ENCODE assay signal across 24 mouse cellular contexts in the genomic region with DNA sequence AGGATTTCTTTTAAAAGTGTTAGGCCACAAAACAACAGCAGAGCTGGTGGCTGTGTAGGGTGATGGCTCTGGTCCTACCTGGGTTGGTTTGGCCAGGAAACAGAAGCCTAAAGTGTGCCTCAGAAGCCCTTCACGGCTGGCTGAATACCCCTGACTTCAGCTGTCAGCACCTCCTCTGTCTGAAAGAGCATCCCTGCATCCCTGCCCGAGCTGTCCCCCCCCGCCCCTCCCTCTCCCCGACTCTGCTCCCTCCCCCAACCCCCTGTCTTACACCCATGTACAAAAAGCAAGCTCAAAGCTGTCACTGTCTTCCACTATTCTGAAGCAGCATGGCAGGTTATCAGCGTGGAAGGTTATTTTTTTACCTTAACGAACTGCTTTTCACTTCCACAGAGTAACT.
DNase-seq lines count a peak whose midpoint lies in the region; ATAC-seq lines count a peak whose summit lies in the region.
"Had no signal": no experiment of that assay in that cellular context is flagged by ENCODE, and none has a peak within 500 bp of the region (broad histone marks: within the 10 kb centered on the region; RNA-seq: fewer than 3 reads in every experiment).

No protein-coding gene starts in this region.

- WGBS in forebrain, embryonic 10.5 days, result 40% methylated on average over 6 of the region's 6 CpGs
- 18% methylated on average over 6 of the region's 6 CpGs for WGBS in forebrain, embryonic 14.5 days
- WGBS in intestine, embryonic 16.5 days, result 42% methylated on average over 6 of the region's 6 CpGs

- DNase-seq in forebrain, embryonic 10.5 days (ENCODE audit: extremely low spot score, low spot score), result no peak
- DNase-seq in forebrain, embryonic 14.5 days (ENCODE audit: low spot score), result no peak
- peak; percentile 8 for DNase-seq in left cerebral cortex, postnatal 4 days
- no peak for DNase-seq in left cerebral cortex, postnatal 14 days (ENCODE audit: low spot score in 2 of 2)
- peak; percentile 18 for DNase-seq in retina, postnatal 1 day
- DNase-seq in retina, embryonic 14.5 days (ENCODE audit: low spot score), result no peak
- DNase-seq: adrenal gland, postnatal 25 days; cerebellum, adult 11 months; cerebellum, adult 9-11 months; gastrocnemius, postnatal 10 days; kidney, adult 8-10 months; kidney, postnatal 10 days; liver, postnatal 0 days; lung, postnatal 14 days; right cerebral cortex, postnatal 4 days; thymus, postnatal 14 days had no signal

- no peak overlapping the region for H3K9ac ChIP-seq in forebrain, embryonic 14.5 days (ENCODE audit: low read length)
- H3K9ac ChIP-seq in intestine, embryonic 16.5 days (ENCODE audit: low read depth, low read length), result no peak overlapping the region
- H3K9ac ChIP-seq: embryonic facial prominence, embryonic 15.5 days; limb, embryonic 12.5 days; liver, postnatal 0 days had no signal

- no peaks in the 10 kb centered on the region for H3K9me3 ChIP-seq in forebrain, embryonic 10.5 days
- H3K9me3 ChIP-seq in forebrain, embryonic 14.5 days (replicated peaks; ENCODE audit: control insufficient read depth, low read length), result no peaks in the 10 kb centered on the region
- no peaks in the 10 kb centered on the region for H3K9me3 ChIP-seq in intestine, embryonic 16.5 days (ENCODE audit: control insufficient read depth, low read length)
- H3K9me3 ChIP-seq: embryonic facial prominence, embryonic 15.5 days; limb, embryonic 12.5 days had no signal

- no peaks in the 10 kb centered on the region for H3K27me3 ChIP-seq in forebrain, embryonic 10.5 days (ENCODE audit: poor library complexity, severe bottlenecking)
- H3K27me3 ChIP-seq in forebrain, embryonic 14.5 days (replicated peaks; ENCODE audit: control insufficient read depth, insufficient read depth, low read length), result no peaks in the 10 kb centered on the region
- H3K27me3 ChIP-seq in intestine, embryonic 16.5 days (replicated peaks; ENCODE audit: control insufficient read depth, insufficient read depth, low read length), result no peaks in the 10 kb centered on the region
- H3K27me3 ChIP-seq: embryonic facial prominence, embryonic 15.5 days; limb, embryonic 12.5 days had no signal

- ATAC-seq in forebrain, embryonic 14.5 days, result no peak
- no peak for ATAC-seq in inflammation-experienced regulatory T-cells, adult 6 months
- ATAC-seq in intestine, embryonic 16.5 days, result no peak
- ATAC-seq: CD4-positive, CD25-positive, alpha-beta regulatory T cell, adult 4 months; liver, postnatal 0 days had no signal

- no peaks in the 10 kb centered on the region for H3K36me3 ChIP-seq in forebrain, embryonic 10.5 days (replicated peaks)
- no peaks in the 10 kb centered on the region for H3K36me3 ChIP-seq in forebrain, embryonic 14.5 days (ENCODE audit: control insufficient read depth, insufficient read depth, low read length)
- H3K36me3 ChIP-seq in intestine, embryonic 16.5 days (ENCODE audit: control insufficient read depth, insufficient read depth, low read length), result no peaks in the 10 kb centered on the region
- H3K36me3 ChIP-seq: embryonic facial prominence, embryonic 15.5 days; limb, embryonic 12.5 days had no signal

- no peak overlapping the region for H3K4me2 ChIP-seq in forebrain, embryonic 14.5 days (ENCODE audit: low read length)
- no peak overlapping the region for H3K4me2 ChIP-seq in intestine, embryonic 16.5 days (ENCODE audit: low read depth, low read length)
- H3K4me2 ChIP-seq: embryonic facial prominence, embryonic 15.5 days; heart, embryonic 11.5 days; limb, embryonic 12.5 days; liver, embryonic 11.5 days had no signal

- H3K27ac ChIP-seq in forebrain, embryonic 10.5 days, result 0 out of 2 replicates have a peak overlapping the region, but pooled peaks have one; percentile 37
- no peak overlapping the region for H3K27ac ChIP-seq in forebrain, embryonic 14.5 days (ENCODE audit: low read depth, low read length)
- no peak overlapping the region for H3K27ac ChIP-seq in intestine, embryonic 16.5 days (ENCODE audit: low read length)
- H3K27ac ChIP-seq: embryonic facial prominence, embryonic 15.5 days; layer of hippocampus, adult 2 months; limb, embryonic 12.5 days had no signal

- intact Hi-C loops in left cerebral cortex, postnatal 4 days (cut with DNase I), result no loop called here
- intact Hi-C loops in left cerebral cortex, postnatal 14 days (cut with DNase I), result no loop called here

- H3K4me3 ChIP-seq in forebrain, embryonic 10.5 days, result no peak overlapping the region
- no peak overlapping the region for H3K4me3 ChIP-seq in forebrain, embryonic 14.5 days (ENCODE audit: low read depth, low read length)
- no peak overlapping the region for H3K4me3 ChIP-seq in intestine, embryonic 16.5 days (ENCODE audit: low read length)
- H3K4me3 ChIP-seq: embryonic facial prominence, embryonic 15.5 days; layer of hippocampus, adult 2 months; limb, embryonic 12.5 days had no signal

- H3K4me1 ChIP-seq in forebrain, embryonic 10.5 days, result peaks cover 14% of the 10 kb centered on the region
- no peaks in the 10 kb centered on the region for H3K4me1 ChIP-seq in forebrain, embryonic 14.5 days (ENCODE audit: control insufficient read depth, insufficient read depth, low read length)
- peaks cover 4% of the 10 kb centered on the region; the same call in 1 of the 2 replicates for H3K4me1 ChIP-seq in intestine, embryonic 16.5 days (ENCODE audit: control insufficient read depth, insufficient read depth, low read length)
- H3K4me1 ChIP-seq: embryonic facial prominence, embryonic 15.5 days; limb, embryonic 12.5 days had no signal

Comparison
In these comparisons a context has a peak if more than half of its experiments do, and no peak if none do; other contexts are left out.
1. DNase-seq: peak in left cerebral cortex, postnatal 4 days (single experiment) and retina, postnatal 1 day (single experiment); none in forebrain, embryonic 10.5 days (single experiment), forebrain, embryonic 14.5 days (single experiment), left cerebral cortex, postnatal 14 days (0 of 2) and retina, embryonic 14.5 days (single experiment).